Mouse (Mus musculus) neural tube, embryonic 13.5 days (tissue): Measurements from ENCODE around the gene Got2. TPM values are rescaled to one million over a fixed set of nuclear protein-coding genes. Genes with fewer than 3 reads are reported as not detected.

Experiments used
- ATAC-seq: fragments of 200-750 bp; cut with Nextera tagmentation; 2 replicates; pipeline ENCODE4 v1.8.0; 2017; ENCODE audit warnings: low read depth, mild to moderate bottlenecking, moderate TSS enrichment, moderate library complexity
- H3K27ac ChIP-seq: fragments of 300-500 bp; sonication (generic); replicated peaks from 2 replicates; pipeline ENCODE4 v1.5.1; 2015; ENCODE audit warnings: moderate library complexity, mild to moderate bottlenecking, inconsistent platforms
- H3K27me3 ChIP-seq: fragments of 300-500 bp; sonication (generic); 2 replicates; pipeline ENCODE4 v1.6.1; 2015; ENCODE audit warnings: mild to moderate bottlenecking, inconsistent platforms
- H3K36me3 ChIP-seq: fragments of 300-500 bp; sonication (generic); 2 replicates; pipeline ENCODE4 v1.6.1; 2015; ENCODE audit warnings: mild to moderate bottlenecking, inconsistent platforms
- H3K4me1 ChIP-seq: fragments of 300-500 bp; sonication (generic); replicated peaks from 2 replicates; pipeline ENCODE4 v1.6.1; 2015; ENCODE audit warnings: inconsistent platforms
- H3K4me2 ChIP-seq: fragments of 300-500 bp; sonication (generic); 2 replicates; pipeline ENCODE4 v1.6.1; 2015; ENCODE audit warnings: inconsistent platforms, mild to moderate bottlenecking, moderate library complexity
- H3K4me3 ChIP-seq: fragments of 300-500 bp; sonication (generic); 2 replicates; pipeline ENCODE4 v1.5.1; 2015; ENCODE audit warnings: mild to moderate bottlenecking, inconsistent platforms
- H3K9ac ChIP-seq: fragments of 300-500 bp; sonication (generic); 2 replicates; pipeline ENCODE4 v1.6.1; 2015; ENCODE audit warnings: moderate library complexity, mild to moderate bottlenecking, inconsistent platforms
- H3K9me3 ChIP-seq: fragments of 300-500 bp; sonication (generic); 2 replicates; pipeline ENCODE4 v1.6.1; 2016; ENCODE audit warnings: inconsistent platforms
- WGBS: fragments of 180-500 bp; shearing (Covaris S2); methylation state at CpG from one replicate; pipeline ENCODE4 v1.1.7; 2015; 5-methylcytosine and 5-hydroxymethylcytosine counted together
- polyA plus RNA-seq: library from polyadenylated mRNA; unstranded; fragments of >200 nt; fragmentation: Nextera tagmentation; extraction: Ambion mirVana; gene quantifications from 2 replicates; pipeline ENCODE4 v1.2.1, GENCODE M21; 2015

Gene Got2
- 196 and 201 TPM in 2 replicates for polyA plus RNA-seq

- Histone ChIP-seq H3K9ac (peak within 1 kb of the TSS; percentile 85), H3K36me3 (no peaks in the 10 kb centered on the region), H3K4me2 (peak within 1 kb of the TSS; percentile 70), H3K4me1 (peaks cover 30% of the 10 kb centered on the region), H3K4me3 (peak within 1 kb of the TSS; percentile 97), H3K27ac (peak within 1 kb of the TSS; percentile 87), H3K27me3 (no peaks in the 10 kb centered on the region), H3K9me3 (no peaks in the 10 kb centered on the region)
- ATAC-seq, result peak; percentile 93
- 8% methylated on average over 31 of the region's 31 CpGs for WGBS
Observed at GRCm38 (mm10) chr8:95888285-95889136, at the start of gene Got2. Got2 (minus strand) TSS chr8:95888547.

- Histone ChIP-seq H3K27me3 (no peaks in the 10 kb centered on the region), H3K9ac (no peak overlapping the region), H3K4me1 (no peaks in the 10 kb centered on the region), H3K27ac (no peak overlapping the region), H3K9me3 (no peaks in the 10 kb centered on the region), H3K4me2 (no peak overlapping the region), H3K4me3 (no peak overlapping the region), H3K36me3 (no peaks in the 10 kb centered on the region)
- no peak for ATAC-seq
- WGBS, result 95% methylated on average over 5 of the region's 5 CpGs
Observed at GRCm38 (mm10) chr8:95932841-95933240, 44.5 kb upstream of the Got2 start.

- no peaks in the 10 kb centered on the region for H3K27me3 ChIP-seq
- H3K9ac ChIP-seq, result no peak overlapping the region
- H3K4me2 ChIP-seq, result no peak overlapping the region
- no peak overlapping the region for H3K27ac ChIP-seq
- WGBS, result 70% methylated on average over 4 of the region's 4 CpGs
- no peak overlapping the region for H3K4me3 ChIP-seq
- no peaks in the 10 kb centered on the region for H3K4me1 ChIP-seq
- H3K36me3 ChIP-seq, result no peaks in the 10 kb centered on the region
- no peak for ATAC-seq
- no peaks in the 10 kb centered on the region for H3K9me3 ChIP-seq
Observed at GRCm38 (mm10) chr8:95929821-95930220, 41.5 kb upstream of the Got2 start.

- H3K36me3 ChIP-seq, result no peaks in the 10 kb centered on the region
- 2% methylated on average over 9 of the region's 9 CpGs for WGBS
- no peaks in the 10 kb centered on the region for H3K9me3 ChIP-seq
- H3K27ac ChIP-seq, result 0 out of 2 replicates have a peak overlapping the region, but pooled peaks have one; percentile 10
- peak overlapping the region; percentile 62 for H3K9ac ChIP-seq
- H3K27me3 ChIP-seq, result peaks cover 6% of the 10 kb centered on the region; the same call in 1 of the 2 replicates
- peak overlapping the region; percentile 59 for H3K4me2 ChIP-seq
- H3K4me3 ChIP-seq, result peak overlapping the region; percentile 29
- H3K4me1 ChIP-seq, result peaks cover 9% of the 10 kb centered on the region; the same call in 1 of the 2 replicates
- ATAC-seq, result peak; percentile 80
Observed at GRCm38 (mm10) chr8:95916106-95916505, 27.8 kb upstream of the Got2 start.

- 11% methylated on average over 7 of the region's 7 CpGs for WGBS
- no peaks in the 10 kb centered on the region for H3K36me3 ChIP-seq
- H3K9ac ChIP-seq, result no peak overlapping the region
- ATAC-seq, result peak; percentile 82
- no peak overlapping the region for H3K4me3 ChIP-seq
- H3K4me2 ChIP-seq, result no peak overlapping the region
- H3K9me3 ChIP-seq, result no peaks in the 10 kb centered on the region
- H3K27ac ChIP-seq, result no peak overlapping the region
- H3K27me3 ChIP-seq, result peaks cover 6% of the 10 kb centered on the region; the same call in 1 of the 2 replicates
- H3K4me1 ChIP-seq, result peaks cover 9% of the 10 kb centered on the region; the same call in 1 of the 2 replicates
Observed at GRCm38 (mm10) chr8:95914905-95915643, 26.7 kb upstream of the Got2 start.

- H3K36me3 ChIP-seq, result no peaks in the 10 kb centered on the region
- ATAC-seq, result no peak
- WGBS, result 87% methylated on average over 5 of the region's 5 CpGs
Observed at GRCm38 (mm10) chr8:95911240-95911639, 22.9 kb upstream of the Got2 start.

GRCm38 (mm10) chr8:95907885-95908284, 19.5 kb upstream of the Got2 start:
- Histone ChIP-seq H3K27me3 (no peaks in the 10 kb centered on the region), H3K36me3 (no peaks in the 10 kb centered on the region), H3K4me2 (no peak overlapping the region), H3K4me1 (no peaks in the 10 kb centered on the region), H3K27ac (no peak overlapping the region), H3K4me3 (no peak overlapping the region), H3K9me3 (no peaks in the 10 kb centered on the region), H3K9ac (no peak overlapping the region)
- no peak for ATAC-seq
- WGBS, result 83% methylated on average over 11 of the region's 11 CpGs

More at GRCm38 (mm10) chr8:95911240-95911639, 22.9 kb upstream of the Got2 start:
- H3K27ac ChIP-seq, result no peak overlapping the region
- H3K4me2 ChIP-seq, result no peak overlapping the region
- no peaks in the 10 kb centered on the region for H3K9me3 ChIP-seq
- no peak overlapping the region for H3K9ac ChIP-seq
- H3K4me3 ChIP-seq, result no peak overlapping the region
- peaks cover 6% of the 10 kb centered on the region; the same call in 1 of the 2 replicates for H3K4me1 ChIP-seq
- peaks cover 2% of the 10 kb centered on the region; the same call in 1 of the 2 replicates for H3K27me3 ChIP-seq

GRCm38 (mm10) chr8:95906738-95907137, 18.4 kb upstream of the Got2 start:
- Histone ChIP-seq H3K4me2 (no peak overlapping the region), H3K9me3 (no peaks in the 10 kb centered on the region), H3K4me1 (no peaks in the 10 kb centered on the region), H3K9ac (no peak overlapping the region), H3K4me3 (no peak overlapping the region), H3K27me3 (no peaks in the 10 kb centered on the region), H3K27ac (no peak overlapping the region), H3K36me3 (no peaks in the 10 kb centered on the region)
- 89% methylated on average over 9 of the region's 9 CpGs for WGBS
- no peak for ATAC-seq

- H3K9ac ChIP-seq, result no peak overlapping the region
- ATAC-seq, result no peak
- no peaks in the 10 kb centered on the region for H3K4me1 ChIP-seq
- no peaks in the 10 kb centered on the region for H3K36me3 ChIP-seq
- H3K27ac ChIP-seq, result no peak overlapping the region
- H3K9me3 ChIP-seq, result no peaks in the 10 kb centered on the region
- WGBS, result 16% methylated on average over 7 of the region's 7 CpGs
- no peak overlapping the region for H3K4me2 ChIP-seq
- H3K4me3 ChIP-seq, result no peak overlapping the region
- H3K27me3 ChIP-seq, result no peaks in the 10 kb centered on the region
Observed at GRCm38 (mm10) chr8:95901864-95902263, 13.5 kb upstream of the Got2 start.

GRCm38 (mm10) chr8:95893701-95894100, 5.4 kb upstream of the Got2 start:
- Histone ChIP-seq H3K27me3 (no peaks in the 10 kb centered on the region), H3K4me2 (no peak overlapping the region), H3K4me1 (no peaks in the 10 kb centered on the region), H3K27ac (no peak overlapping the region), H3K9ac (no peak overlapping the region), H3K36me3 (no peaks in the 10 kb centered on the region), H3K4me3 (no peak overlapping the region), H3K9me3 (no peaks in the 10 kb centered on the region)
- no peak for ATAC-seq
- 84% methylated on average over 5 of the region's 5 CpGs for WGBS

GRCm38 (mm10) chr8:95887578-95888284, 616 bp downstream of the Got2 start:
- peak; percentile 97 for ATAC-seq
- H3K27ac ChIP-seq, result peak overlapping the region; percentile 87
- peak overlapping the region; percentile 70 for H3K4me2 ChIP-seq
- WGBS, result under 1% methylated on average over 38 of the region's 38 CpGs
- H3K4me1 ChIP-seq, result peaks cover 30% of the 10 kb centered on the region
- H3K9me3 ChIP-seq, result no peaks in the 10 kb centered on the region
- no peaks in the 10 kb centered on the region for H3K36me3 ChIP-seq
- H3K27me3 ChIP-seq, result no peaks in the 10 kb centered on the region
- peak overlapping the region; percentile 85 for H3K9ac ChIP-seq
- H3K4me3 ChIP-seq, result peak overlapping the region; percentile 97
